In the genomic region with DNA sequence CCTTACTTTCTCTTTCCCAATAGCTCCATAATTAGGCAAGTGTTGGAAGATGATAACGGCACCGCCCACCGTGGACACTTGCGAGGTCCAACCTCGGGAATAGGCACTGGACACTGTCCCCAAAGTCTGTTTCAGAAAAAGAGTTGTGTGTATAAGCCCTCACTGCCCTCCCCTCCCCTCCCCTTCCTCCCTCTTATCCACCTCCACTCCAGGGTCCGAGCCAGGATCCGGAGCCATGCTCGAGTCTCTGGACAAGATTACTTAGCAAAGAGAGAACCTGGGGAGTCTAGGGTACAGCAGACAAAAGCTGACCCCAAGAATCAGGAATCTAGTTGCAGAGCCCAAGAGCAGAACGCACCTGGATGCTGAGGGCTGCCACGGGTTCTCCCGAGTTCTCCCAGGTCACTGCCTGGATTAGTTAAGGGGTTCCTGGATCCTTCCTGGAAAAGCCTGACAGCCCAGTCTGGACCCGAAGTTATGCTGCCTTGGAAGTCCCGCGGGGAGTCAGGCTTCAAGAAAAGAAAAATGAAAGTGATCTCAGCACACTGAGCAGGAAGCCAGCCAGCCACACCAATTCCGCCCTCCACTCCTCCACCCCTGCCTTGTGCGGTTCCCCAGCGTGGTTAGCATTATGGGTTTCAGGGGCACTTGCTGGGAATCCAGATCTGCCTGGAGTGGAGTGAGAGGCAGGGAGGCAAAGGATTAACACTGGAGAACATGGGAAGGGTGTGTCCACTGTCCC, we compare ENCODE assay signal across 8 mouse cellular contexts. TPM values are rescaled to one million over a fixed set of nuclear protein-coding genes. Genes with fewer than 3 reads are reported as not detected.
A peak's percentile ranks its signal among the peaks of the same experiment; 100 is the strongest.
DNase-seq lines count a peak whose midpoint lies in the region; ATAC-seq and TF ChIP-seq lines count a peak whose summit lies in the region.
"Not testable (repeated sequence)": the region's sequence is repeated elsewhere in the genome, so short reads cannot be mapped to it uniquely, and the experiment has no call there.

Sp110 (minus strand) TSS at position 547 of the 742 bp plus-strand sequence.

- not testable (repeated sequence) for ATAC-seq in liver, embryonic 15.5 days (ENCODE audit: insufficient read depth)
- peak; percentile 62; the same call in 1 of the 2 replicates for ATAC-seq in megakaryocyte, adult 5-6 weeks (ENCODE audit: poor library complexity, severe bottlenecking)

- not testable (repeated sequence) for H3K36me3 ChIP-seq in kidney, adult 2 months (ENCODE audit: control insufficient read depth, insufficient read depth, low read length); liver, embryonic 15.5 days (replicated peaks); small intestine, adult 2 months (ENCODE audit: control insufficient read depth, insufficient read depth, low read length)

- H3K9me3 ChIP-seq in liver, embryonic 15.5 days (replicated peaks): not testable (repeated sequence)

- peak within 1 kb of the TSS; percentile 32; the same call in 1 of the 2 replicates for H3K4me2 ChIP-seq in liver, embryonic 15.5 days

- H3K4me1 ChIP-seq in bone marrow, adult 2 months (ENCODE audit: control insufficient read depth, insufficient read depth, low read length); kidney, adult 2 months (ENCODE audit: control insufficient read depth, insufficient read depth, low read length); liver, embryonic 15.5 days (replicated peaks); small intestine, adult 2 months (ENCODE audit: control insufficient read depth, insufficient read depth, insufficient read length, low read length): not testable (repeated sequence)

- WGBS in bone marrow, adult 2 months: 40% methylated on average over 17 of the region's 17 CpGs
- 64% methylated on average over 17 of the region's 17 CpGs for WGBS in kidney, adult 2 months
- WGBS in liver, embryonic 15.5 days (ENCODE audit: insufficient replicate concordance): 38% methylated on average over 17 of the region's 17 CpGs
- WGBS in small intestine, adult 2 months: 59% methylated on average over 17 of the region's 17 CpGs

- not testable (repeated sequence) for H3K27ac ChIP-seq in bone marrow, adult 2 months (ENCODE audit: control insufficient read depth, insufficient read depth, low read depth, low read length, poor library complexity); kidney, adult 2 months (ENCODE audit: insufficient read depth, low read depth, low read length); liver, embryonic 15.5 days (replicated peaks); small intestine, adult 2 months (ENCODE audit: insufficient read depth, low read depth, low read length)

- H3K27me3 ChIP-seq in kidney, adult 2 months (replicated peaks; ENCODE audit: control insufficient read depth, insufficient read depth, low read length); liver, embryonic 15.5 days; small intestine, adult 2 months (ENCODE audit: control insufficient read depth, insufficient read depth, low read length): not testable (repeated sequence)

- DNase-seq in CD4-positive, CD25-positive, alpha-beta regulatory T cell, adult 2 months (ENCODE audit: low read depth, low spot score): peak; percentile 74
- DNase-seq in heart, adult 11 months: peak; percentile 97
- DNase-seq in kidney, adult 2 months: peak; percentile 26
- peak; percentile 49 for DNase-seq in thymus, postnatal 25 days

- TF ChIP-seq POLR2A in bone marrow, adult 2 months (IDR thresholded peaks at IDR 0.05; ENCODE audit: borderline replicate concordance, control insufficient read depth, low read depth, low read length); kidney, adult 2 months (IDR thresholded peaks at IDR 0.05; ENCODE audit: low read depth, low read length); small intestine, adult 2 months (IDR thresholded peaks at IDR 0.05; ENCODE audit: low read depth, low read length): not testable (repeated sequence)

- not testable (repeated sequence) for H3K9ac ChIP-seq in liver, embryonic 15.5 days

- not testable (repeated sequence) for TF ChIP-seq CTCF in bone marrow, adult 2 months (IDR thresholded peaks at IDR 0.05; ENCODE audit: control insufficient read depth, insufficient read depth, low read length); kidney, adult 2 months (conservative IDR thresholded peaks at IDR 0.05; ENCODE audit: insufficient read depth, insufficient read length, low read depth, low read length); small intestine, adult 2 months (IDR thresholded peaks at IDR 0.05; ENCODE audit: extremely low read depth, insufficient read length, insufficient replicate concordance, low read depth, low read length)

- not testable (repeated sequence) for H3K4me3 ChIP-seq in bone marrow, adult 2 months (replicated peaks; ENCODE audit: control insufficient read depth, low read depth, low read length); liver, embryonic 15.5 days (replicated peaks)
- peak within 1 kb of the TSS; percentile 15; the same call in 1 of the 2 replicates for H3K4me3 ChIP-seq in kidney, adult 2 months (ENCODE audit: insufficient read depth, low read depth, low read length)
- H3K4me3 ChIP-seq in small intestine, adult 2 months (ENCODE audit: low read depth, low read length): peak within 1 kb of the TSS; percentile 42

RNA-seq across cellular contexts. Expression of gene Sp110, which starts in this region (rescaled TPM):
- polyA plus RNA-seq in bone marrow, adult 2 months (2011; ENCODE audit: insufficient read depth, insufficient read length, low replicate concordance, missing spikeins): 41.5 and 75.9 TPM in 2 replicates
- polyA plus RNA-seq in kidney, adult 2 months (2012; rRNA removed): 5.3 and 10.6 TPM in 2 replicates
- polyA plus RNA-seq in liver, embryonic 15.5 days (2015; fragmentation: Nextera tagmentation; extraction: Ambion mirVana): 5.2 and 5.7 TPM in 2 replicates
- total RNA-seq in megakaryocyte, adult 5-6 weeks (2015): 131 and 138 TPM in 2 replicates
- 141 and 146 TPM in 2 replicates for total RNA-seq in megakaryocyte, adult 5-6 weeks (2017)
- polyA plus RNA-seq in small intestine, adult 2 months (2012; rRNA removed): 5.4 and 11.7 TPM in 2 replicates

Comparison
In these comparisons a context has a peak if more than half of its experiments do, and no peak if none do; other contexts are left out.
1. DNase-seq: peak in every context shown above with its lines; median percentile 97 in heart, adult 11 months; 74 in CD4-positive, CD25-positive, alpha-beta regulatory T cell, adult 2 months; 49 in thymus, postnatal 25 days; 26 in kidney, adult 2 months.